Mouse (Mus musculus) limb, embryonic 15.5 days (tissue): ENCODE data around the gene Map3k4. TPM values are rescaled to one million over a fixed set of nuclear protein-coding genes. Genes with fewer than 3 reads are reported as not detected.
"Not testable (repeated sequence)": the region's sequence is repeated elsewhere in the genome, so short reads cannot be mapped to it uniquely, and the experiment has no call there.

ENCODE experiments used
- ATAC-seq: fragments of 200-750 bp; cut with Nextera tagmentation; 2 replicates; pipeline ENCODE4 v1.8.0; 2017; ENCODE audit warnings: low read depth, moderate TSS enrichment; ENCODE audit not compliant: insufficient number of reproducible peaks, low FRiP score, low TSS enrichment
- H3K27ac ChIP-seq: fragments of 300-500 bp; sonication (generic); 2 replicates; pipeline ENCODE4 v1.5.1; 2015; ENCODE audit warnings: moderate library complexity, mild to moderate bottlenecking, inconsistent platforms
- H3K27me3 ChIP-seq: fragments of 300-500 bp; sonication (generic); 2 replicates; pipeline ENCODE4 v1.6.1; 2015; ENCODE audit warnings: inconsistent platforms
- H3K36me3 ChIP-seq: fragments of 300-500 bp; sonication (generic); 2 replicates; pipeline ENCODE4 v1.6.1; 2015; ENCODE audit warnings: inconsistent platforms
- H3K4me1 ChIP-seq: fragments of 300-500 bp; sonication (generic); 2 replicates; pipeline ENCODE4 v1.6.1; 2015; ENCODE audit warnings: inconsistent platforms
- H3K4me2 ChIP-seq: fragments of 300-500 bp; sonication (generic); 2 replicates; pipeline ENCODE4 v1.6.1; 2015; ENCODE audit warnings: mild to moderate bottlenecking, inconsistent platforms
- H3K4me3 ChIP-seq: fragments of 300-500 bp; sonication (generic); 2 replicates; pipeline ENCODE4 v1.5.1; 2015; ENCODE audit warnings: mild to moderate bottlenecking, inconsistent platforms
- H3K9ac ChIP-seq: fragments of 300-500 bp; sonication (generic); 2 replicates; pipeline ENCODE4 v1.6.1; 2015; ENCODE audit warnings: inconsistent platforms
- H3K9me3 ChIP-seq: fragments of 300-500 bp; sonication (generic); 2 replicates; pipeline ENCODE4 v1.6.1; 2016; ENCODE audit warnings: inconsistent platforms
- WGBS: fragments of 180-500 bp; shearing (Covaris S2); methylation state at CpG from one replicate; pipeline ENCODE4 v1.1.7; 2015; 5-methylcytosine and 5-hydroxymethylcytosine counted together
- polyA plus RNA-seq: library from polyadenylated mRNA; unstranded; fragments of >200 nt; fragmentation: Nextera tagmentation; extraction: Ambion mirVana; gene quantifications from 2 replicates; pipeline ENCODE4 v1.2.1, GENCODE M21; 2015

The Map3k4 gene
- polyA plus RNA-seq, 1 experiment from 2014 or later = 38.8 TPM

DNA sequence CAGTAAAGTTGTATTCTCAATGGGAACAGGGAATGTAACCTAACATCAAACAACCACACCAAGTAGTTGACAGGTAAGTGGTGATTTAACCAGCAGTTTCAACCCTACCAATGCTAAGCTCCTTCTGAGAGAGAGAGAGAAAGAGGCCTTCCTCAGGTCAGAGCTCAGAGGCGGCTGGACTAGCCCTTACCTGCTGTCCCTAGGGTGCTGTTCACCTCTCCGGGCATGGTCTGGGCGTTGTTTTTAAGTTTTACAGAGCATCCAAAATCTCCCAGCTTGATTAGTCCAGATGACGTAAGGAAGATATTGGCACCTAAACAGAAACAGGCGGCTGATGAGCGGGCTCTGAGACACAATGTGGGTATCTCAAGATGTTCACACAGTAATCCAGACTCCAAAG, 85.9 kb downstream of the Map3k4 start:
- no peaks in the 10 kb centered on the region for H3K9me3 ChIP-seq
- H3K27me3 ChIP-seq = no peaks in the 10 kb centered on the region
- 92% methylated on average over 6 of the region's 6 CpGs for WGBS
- H3K36me3 ChIP-seq = peaks cover 91% of the 10 kb centered on the region
- H3K9ac ChIP-seq = no peak overlapping the region
- ATAC-seq = no peak
- no peak overlapping the region for H3K4me3 ChIP-seq
- H3K27ac ChIP-seq = no peak overlapping the region
- H3K4me1 ChIP-seq = no peaks in the 10 kb centered on the region
- H3K4me2 ChIP-seq = no peak overlapping the region

DNA sequence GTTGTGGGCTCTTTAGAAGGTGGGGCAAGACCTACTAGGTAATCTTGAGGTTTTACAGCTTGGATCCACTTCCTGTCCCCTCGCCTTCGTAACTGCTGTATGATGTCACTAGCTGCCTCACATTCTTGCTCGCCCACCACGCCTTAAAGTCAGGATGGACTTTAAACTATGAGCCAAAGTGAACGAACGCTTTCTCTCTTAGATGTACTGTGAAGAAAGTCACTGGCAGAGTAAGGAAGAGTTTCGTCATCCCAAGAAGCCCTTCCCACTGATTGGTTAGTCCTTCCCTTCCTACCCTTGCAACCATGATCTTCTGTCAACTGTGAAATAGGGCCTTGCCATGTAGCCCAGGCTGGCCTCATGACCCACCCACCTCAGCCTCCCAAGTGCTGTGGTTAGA, 87.5 kb downstream of the Map3k4 start:
- 82% methylated on average over 7 of the region's 7 CpGs for WGBS
- Histone ChIP-seq H3K27me3 (no peaks in the 10 kb centered on the region), H3K4me1 (peaks cover 3% of the 10 kb centered on the region; the same call in 1 of the 2 replicates), H3K4me2 (no peak overlapping the region), H3K4me3 (no peak overlapping the region), H3K36me3 (peaks cover 91% of the 10 kb centered on the region), H3K9ac (no peak overlapping the region), H3K9me3 (no peaks in the 10 kb centered on the region), H3K27ac (no peak overlapping the region)
- no peak for ATAC-seq

- no peak overlapping the region for H3K9ac ChIP-seq
- no peak overlapping the region for H3K27ac ChIP-seq
- ATAC-seq = no peak
- WGBS = 86% methylated on average over 6 of the region's 6 CpGs
- H3K4me2 ChIP-seq = no peak overlapping the region
- no peaks in the 10 kb centered on the region for H3K27me3 ChIP-seq
- H3K4me3 ChIP-seq = no peak overlapping the region
- no peaks in the 10 kb centered on the region for H3K9me3 ChIP-seq
- peaks cover 3% of the 10 kb centered on the region; the same call in 1 of the 2 replicates for H3K4me1 ChIP-seq
- H3K36me3 ChIP-seq = peaks cover 82% of the 10 kb centered on the region
These were observed 88.4 kb downstream of the Map3k4 start for GRCm38 (mm10) chr17:12230167-12230566.

DNA sequence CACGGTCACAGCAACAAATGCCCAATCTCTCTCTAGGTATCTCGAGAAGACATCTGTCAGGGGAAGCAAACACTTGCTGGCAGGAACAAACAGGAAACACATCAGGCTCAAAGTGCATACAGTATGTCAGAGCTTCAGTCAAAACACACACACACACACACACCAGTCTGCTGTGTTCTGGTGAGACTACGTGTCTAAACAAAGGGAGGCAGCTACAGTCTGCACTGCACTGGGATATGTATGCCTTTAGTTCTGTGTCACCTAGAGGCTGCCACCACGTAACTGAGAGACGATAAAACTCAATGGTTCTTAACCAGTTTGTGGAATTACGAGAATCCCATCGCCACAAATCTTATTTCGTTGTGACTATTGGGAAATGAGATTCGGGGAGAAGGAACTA, 88.8 kb downstream of the Map3k4 start:
- ATAC-seq = no peak
- no peaks in the 10 kb centered on the region for H3K27me3 ChIP-seq
- H3K4me3 ChIP-seq = no peak overlapping the region
- H3K4me2 ChIP-seq = no peak overlapping the region
- 92% methylated on average over 9 of the region's 9 CpGs for WGBS
- H3K27ac ChIP-seq = no peak overlapping the region
- H3K36me3 ChIP-seq = peaks cover 77% of the 10 kb centered on the region
- no peak overlapping the region for H3K9ac ChIP-seq
- H3K4me1 ChIP-seq = peaks cover 3% of the 10 kb centered on the region; the same call in 1 of the 2 replicates
- no peaks in the 10 kb centered on the region for H3K9me3 ChIP-seq

- no peak overlapping the region for H3K4me3 ChIP-seq
- ATAC-seq = no peak
- 90% methylated on average over 7 of the region's 7 CpGs for WGBS
- peaks cover 3% of the 10 kb centered on the region; the same call in 1 of the 2 replicates for H3K4me1 ChIP-seq
- peaks cover 71% of the 10 kb centered on the region for H3K36me3 ChIP-seq
- H3K27ac ChIP-seq = no peak overlapping the region
- no peak overlapping the region for H3K9ac ChIP-seq
- H3K4me2 ChIP-seq = no peak overlapping the region
- H3K9me3 ChIP-seq = no peaks in the 10 kb centered on the region
- no peaks in the 10 kb centered on the region for H3K27me3 ChIP-seq
These were observed 90.1 kb downstream of the Map3k4 start for GRCm38 (mm10) chr17:12228471-12228870.

GRCm38 (mm10) chr17:12228001-12228400, 90.6 kb downstream of the Map3k4 start:
- no peak overlapping the region for H3K9ac ChIP-seq
- H3K36me3 ChIP-seq = peaks cover 66% of the 10 kb centered on the region
- H3K27me3 ChIP-seq = no peaks in the 10 kb centered on the region
- ATAC-seq = no peak
- H3K4me3 ChIP-seq = no peak overlapping the region
- WGBS = 84% methylated on average over 10 of the region's 10 CpGs
- H3K4me1 ChIP-seq = peaks cover 3% of the 10 kb centered on the region; the same call in 1 of the 2 replicates
- H3K27ac ChIP-seq = no peak overlapping the region
- no peak overlapping the region for H3K4me2 ChIP-seq
- no peaks in the 10 kb centered on the region for H3K9me3 ChIP-seq

DNA sequence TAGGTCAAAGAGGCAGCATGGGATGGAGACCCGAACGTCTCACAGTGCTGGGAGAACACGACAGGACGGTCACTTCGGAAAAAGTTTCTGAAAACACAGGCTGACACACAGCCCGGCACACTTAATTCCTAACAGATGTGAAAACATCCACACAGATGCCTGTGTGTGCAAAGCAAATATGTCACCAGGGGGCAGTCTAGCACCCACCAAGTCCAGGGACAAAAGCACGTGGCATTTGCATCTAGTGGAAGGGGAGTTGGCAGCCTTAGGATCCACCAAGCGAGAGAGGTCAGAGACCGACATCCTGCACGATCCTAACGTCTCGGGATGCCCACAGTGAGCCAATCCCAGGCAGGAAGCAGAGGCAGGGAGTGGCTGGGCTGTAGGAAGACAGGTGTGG, 92.0 kb downstream of the Map3k4 start:
- no peak overlapping the region for H3K4me3 ChIP-seq
- H3K4me2 ChIP-seq = no peak overlapping the region
- H3K4me1 ChIP-seq = peaks cover 3% of the 10 kb centered on the region; the same call in 1 of the 2 replicates
- H3K9me3 ChIP-seq = no peaks in the 10 kb centered on the region
- 33% methylated on average over 12 of the region's 12 CpGs for WGBS
- H3K27me3 ChIP-seq = no peaks in the 10 kb centered on the region
- H3K36me3 ChIP-seq = peaks cover 51% of the 10 kb centered on the region
- H3K9ac ChIP-seq = no peak overlapping the region
- H3K27ac ChIP-seq = no peak overlapping the region
- no peak for ATAC-seq

DNA sequence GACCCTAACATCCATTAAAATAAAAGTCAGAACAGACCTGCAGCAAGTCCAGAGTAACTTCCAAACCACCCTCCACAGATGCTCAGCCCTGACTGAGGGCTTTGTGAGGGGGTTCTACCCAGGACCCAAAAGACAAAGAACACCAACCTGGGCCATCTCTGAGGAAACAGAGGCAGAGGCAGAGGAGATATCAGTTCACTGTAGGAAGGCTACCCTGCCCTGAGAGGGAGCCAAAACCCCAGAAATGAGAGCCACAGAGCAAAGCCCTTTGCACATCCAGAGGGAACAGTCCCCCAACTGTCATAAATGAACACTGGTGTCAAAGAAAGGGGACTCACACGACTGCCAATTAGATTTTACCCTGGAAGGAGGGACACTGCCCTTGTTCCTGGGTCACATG, 93.4 kb downstream of the Map3k4 start:
- Histone ChIP-seq H3K36me3 (peaks cover 42% of the 10 kb centered on the region), H3K4me1 (peaks cover 3% of the 10 kb centered on the region; the same call in 1 of the 2 replicates), H3K27ac (no peak overlapping the region), H3K27me3 (no peaks in the 10 kb centered on the region), H3K9ac (no peak overlapping the region), H3K9me3 (no peaks in the 10 kb centered on the region), H3K4me3 (no peak overlapping the region), H3K4me2 (no peak overlapping the region)
- no peak for ATAC-seq
- WGBS = 65% methylated on average over 1 of the region's 1 CpGs

DNA sequence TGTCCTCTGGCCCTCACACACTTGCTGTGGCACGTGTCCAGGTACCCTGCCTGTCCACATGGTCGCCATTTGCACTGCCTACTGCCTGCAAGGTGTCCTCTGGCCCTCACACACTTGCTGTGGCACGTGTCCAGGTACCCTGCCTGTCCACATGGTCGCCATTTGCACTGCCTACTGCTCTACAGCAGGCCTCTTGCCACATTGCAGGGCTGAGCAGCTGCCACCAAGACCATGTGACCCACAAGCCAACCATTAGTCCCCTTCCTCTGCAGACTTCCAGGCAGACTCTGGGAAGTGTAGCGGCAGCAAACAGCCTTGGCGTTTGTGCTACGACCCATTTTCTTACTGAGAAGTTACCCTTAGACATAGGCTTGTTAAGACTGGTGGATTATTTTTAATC, 94.0 kb downstream of the Map3k4 start:
- H3K36me3 ChIP-seq = peaks cover 43% of the 10 kb centered on the region
- WGBS = 80% methylated on average over 7 of the region's 7 CpGs
- not testable (repeated sequence) for H3K4me1 ChIP-seq, H3K9me3 ChIP-seq, ATAC-seq, H3K4me3 ChIP-seq, H3K27me3 ChIP-seq, H3K9ac ChIP-seq, H3K27ac ChIP-seq, H3K4me2 ChIP-seq

GRCm38 (mm10) chr17:12224145-12224544, 94.5 kb downstream of the Map3k4 start:
- H3K4me1 ChIP-seq = peaks cover 3% of the 10 kb centered on the region; the same call in 1 of the 2 replicates
- H3K36me3 ChIP-seq = peaks cover 43% of the 10 kb centered on the region
- no peaks in the 10 kb centered on the region for H3K27me3 ChIP-seq
- no peaks in the 10 kb centered on the region for H3K9me3 ChIP-seq
- H3K4me2 ChIP-seq = no peak overlapping the region
- H3K9ac ChIP-seq = no peak overlapping the region
- H3K4me3 ChIP-seq = no peak overlapping the region
- WGBS = 80% methylated on average over 9 of the region's 9 CpGs
- H3K27ac ChIP-seq = no peak overlapping the region
- no peak for ATAC-seq

- Histone ChIP-seq H3K4me1 (peaks cover 3% of the 10 kb centered on the region; the same call in 1 of the 2 replicates), H3K9me3 (no peaks in the 10 kb centered on the region), H3K27ac (no peak overlapping the region), H3K4me3 (no peak overlapping the region), H3K27me3 (no peaks in the 10 kb centered on the region), H3K36me3 (peaks cover 43% of the 10 kb centered on the region), H3K4me2 (no peak overlapping the region), H3K9ac (no peak overlapping the region)
- ATAC-seq = no peak
- 65% methylated on average over 5 of the region's 5 CpGs for WGBS
These were observed 94.9 kb downstream of the Map3k4 start for GRCm38 (mm10) chr17:12223682-12224081.

GRCm38 (mm10) chr17:12221926-12222325, 96.7 kb downstream of the Map3k4 start:
- no peak overlapping the region for H3K9ac ChIP-seq
- H3K9me3 ChIP-seq = no peaks in the 10 kb centered on the region
- no peak overlapping the region for H3K4me2 ChIP-seq
- peaks cover 44% of the 10 kb centered on the region for H3K36me3 ChIP-seq
- peaks cover 3% of the 10 kb centered on the region; the same call in 1 of the 2 replicates for H3K4me1 ChIP-seq
- H3K27me3 ChIP-seq = no peaks in the 10 kb centered on the region
- 33% methylated on average over 6 of the region's 6 CpGs for WGBS
- no peak overlapping the region for H3K4me3 ChIP-seq
- no peak overlapping the region for H3K27ac ChIP-seq
- no peak for ATAC-seq

DNA sequence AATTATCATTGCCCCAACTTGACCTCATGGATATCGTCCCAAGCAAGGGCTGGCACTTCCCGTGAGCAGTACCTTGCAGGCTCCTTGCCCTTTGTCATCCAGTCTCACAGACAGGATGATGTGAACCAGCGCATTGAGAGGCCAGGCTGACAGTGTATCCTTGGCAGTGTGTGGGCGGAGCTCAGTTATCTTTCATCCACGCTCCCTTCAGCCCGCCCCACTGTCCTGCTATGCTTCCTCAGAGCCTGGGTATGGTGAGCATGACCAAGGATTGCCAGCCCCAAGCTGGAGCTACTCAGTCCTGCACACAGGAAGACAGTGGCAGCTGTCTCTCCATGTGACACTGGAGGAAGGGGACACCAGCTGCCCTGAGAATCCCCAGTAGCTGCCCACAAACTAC, 102.4 kb downstream of the Map3k4 start:
- Histone ChIP-seq H3K4me3 (no peak overlapping the region), H3K4me2 (no peak overlapping the region), H3K36me3 (peaks cover 86% of the 10 kb centered on the region), H3K27ac (no peak overlapping the region), H3K9ac (no peak overlapping the region), H3K27me3 (no peaks in the 10 kb centered on the region), H3K9me3 (no peaks in the 10 kb centered on the region), H3K4me1 (no peaks in the 10 kb centered on the region)
- ATAC-seq = no peak
- WGBS = 71% methylated on average over 6 of the region's 6 CpGs
